Mouse (Mus musculus) B cell, adult (primary cell): ENCODE data around the gene Trpc3. TPM values are rescaled to one million over a fixed set of nuclear protein-coding genes. Genes with fewer than 3 reads are reported as not detected.

Source experiments
- total RNA-seq: library from RNA; stranded (reverse); gene quantifications from 4 replicates; pipeline ENCODE4 v1.2.4, GENCODE M21; 2023; ENCODE audit not compliant: inconsistent age

Gene Trpc3
- total RNA-seq: not detected in 4 replicates

DNA sequence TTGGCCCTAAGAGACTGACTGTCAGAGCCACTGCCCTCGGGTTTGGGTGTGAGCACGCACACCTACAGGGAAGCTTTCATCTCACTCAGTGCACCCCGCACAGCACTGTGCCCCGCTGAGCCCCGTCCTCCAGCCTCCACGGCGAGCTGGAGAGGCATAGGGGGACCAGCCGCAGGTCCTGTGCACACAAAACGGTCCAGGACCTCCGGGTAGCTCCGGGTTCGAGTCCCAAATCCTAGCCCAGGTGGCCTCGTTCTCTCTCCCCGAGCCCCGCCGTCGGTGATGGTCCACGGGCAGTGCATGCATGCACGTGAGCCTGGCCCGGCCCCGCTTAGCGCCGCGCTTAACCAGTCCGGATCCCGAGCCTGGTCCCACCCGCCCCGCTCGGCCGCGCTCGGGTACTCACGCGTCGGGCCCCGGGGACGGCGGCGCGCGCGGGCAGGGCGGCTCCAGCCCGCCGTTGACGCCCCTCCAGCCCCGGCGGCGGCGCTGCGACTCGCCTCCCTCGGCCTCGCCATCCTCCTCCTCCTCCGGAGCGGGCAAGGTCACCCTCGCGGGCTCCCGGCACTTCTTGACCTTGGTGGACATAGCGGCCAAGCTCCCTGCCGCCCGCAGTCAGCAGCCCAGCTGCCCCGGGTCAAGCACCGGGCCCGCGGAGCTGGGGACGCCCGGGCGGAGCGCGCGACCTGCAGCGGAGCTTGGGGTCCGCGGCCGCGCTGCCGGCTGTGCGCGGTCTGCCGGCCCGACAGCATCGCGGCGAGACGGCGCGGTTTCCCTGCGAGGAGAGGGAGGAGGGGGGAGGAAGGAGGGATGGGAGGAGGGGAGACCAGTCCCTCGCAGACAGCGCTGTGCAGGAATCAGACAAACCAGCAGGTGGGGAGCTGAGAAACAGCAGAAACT, at the start of gene Trpc3:
Gene Trpc3 (minus strand): TSS at position 776 of the 900 bp plus-strand sequence.

DNA sequence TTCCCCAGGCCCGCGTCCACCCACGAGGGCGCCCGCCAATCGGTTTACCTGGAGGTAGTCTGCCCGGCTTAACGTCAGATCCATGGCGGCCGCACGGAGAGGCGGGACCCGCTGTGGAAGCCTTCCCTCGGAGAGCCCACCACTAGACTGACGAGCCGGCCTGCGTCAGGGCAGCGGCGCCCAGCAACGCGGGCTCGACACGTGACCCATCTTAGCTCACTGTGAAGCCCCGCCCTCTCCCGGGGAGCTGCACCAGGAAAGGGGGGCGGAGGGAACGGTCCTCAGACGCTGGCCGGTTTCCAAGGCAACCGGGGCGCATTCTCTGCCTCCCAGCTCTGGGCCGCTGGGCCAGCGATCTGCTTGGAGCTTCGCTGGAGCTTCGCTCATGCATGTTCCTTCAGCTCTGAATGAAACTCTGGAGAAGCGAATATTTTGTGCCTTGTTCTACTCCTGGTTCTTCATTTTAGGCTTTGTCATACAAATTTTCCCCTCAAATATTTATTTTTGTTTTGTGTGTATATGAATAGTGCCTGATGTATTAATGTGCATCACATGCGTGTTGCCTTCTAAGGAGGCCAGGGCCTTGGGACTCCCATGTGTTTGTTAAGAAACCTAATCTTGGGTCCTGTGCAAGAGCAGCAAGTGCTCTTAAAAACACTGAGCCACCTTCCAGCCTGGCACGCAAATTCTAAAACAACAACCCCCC, 76.6 kb downstream of the Trpc3 start, which contains the start of gene Bbs7:
Gene Bbs7 (minus strand): TSS at position 276 of the 706 bp plus-strand sequence.

DNA sequence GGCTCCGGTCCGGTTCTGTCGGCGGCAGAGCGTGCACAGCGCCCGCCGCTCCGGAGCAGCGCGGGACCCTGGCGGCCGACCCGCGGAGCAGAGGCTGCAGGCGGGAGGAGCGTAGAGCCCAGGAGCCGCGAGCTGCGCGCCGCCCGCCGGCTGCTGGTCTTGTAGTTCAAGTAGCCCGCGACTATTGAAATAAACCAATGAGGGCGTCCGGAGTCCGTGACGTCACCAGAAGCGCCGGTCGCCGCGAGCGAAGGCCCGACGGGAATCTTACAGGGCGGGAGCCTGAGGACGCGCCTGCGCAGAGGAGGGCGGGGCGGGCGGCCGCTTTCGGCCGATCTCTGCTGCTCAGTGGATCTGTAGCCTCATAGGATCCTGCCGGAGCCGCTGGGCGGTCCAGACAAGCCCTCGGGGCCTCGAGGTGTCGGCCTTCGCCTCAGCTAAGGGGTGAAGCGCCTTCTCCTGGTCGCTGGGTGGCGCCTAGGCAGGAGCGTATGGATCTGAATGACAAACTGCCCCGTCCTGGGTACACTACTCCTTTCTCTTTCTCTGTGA, 118.1 kb downstream of the Trpc3 start, which contains the start of gene Ccna2:
Gene Ccna2 (minus strand): TSS at position 324 of the 552 bp plus-strand sequence.

Other genes starting within 250 kb of the Trpc3 start
- 19.0 to 26.1 TPM (median 22.6 TPM) in 4 replicates for gene Anxa5, start 214.3 kb downstream of the Trpc3 start, total RNA-seq
- 0.64 to 0.77 TPM in 2 of 4 replicates, not detected in the others for gene 1810062G17Rik, start 214.2 kb downstream of the Trpc3 start, total RNA-seq
- gene Gm11549, start 168.4 kb downstream of the Trpc3 start, total RNA-seq: not detected in 4 replicates
- gene Exosc9, start 137.6 kb downstream of the Trpc3 start, total RNA-seq: 37.3 to 40.6 TPM (median 39.4 TPM) in 4 replicates
- gene Ccna2, start 118.0 kb downstream of the Trpc3 start, total RNA-seq: 2.4 to 4.2 TPM (median 3.1 TPM) in 4 replicates
- 0.74 to 3.1 TPM (median 1.0 TPM) in 4 replicates for gene Bbs7, start 76.7 kb downstream of the Trpc3 start, total RNA-seq
- gene 4932438A13Rik, start 172.9 kb upstream of the Trpc3 start, total RNA-seq: 114 to 141 TPM (median 118 TPM) in 4 replicates